Mouse (Mus musculus) liver, embryonic 16.5 days (tissue): Measurements from ENCODE around the gene Cdh10. TPM values are rescaled to one million over a fixed set of nuclear protein-coding genes. Genes with fewer than 3 reads are reported as not detected.

Source experiments
- ATAC-seq: fragments of 200-750 bp; cut with Nextera tagmentation; 2 replicates; pipeline ENCODE4 v1.8.0; 2017; ENCODE audit warnings: low read depth, mild to moderate bottlenecking, moderate number of reproducible peaks, moderate library complexity
- H3K27ac ChIP-seq: fragments of 300-500 bp; sonication (generic); 2 replicates; pipeline ENCODE4 v1.5.1; 2014; ENCODE audit warnings: mild to moderate bottlenecking, low read length
- H3K27me3 ChIP-seq: fragments of 300-500 bp; sonication (generic); 2 replicates; pipeline ENCODE4 v1.6.1; 2014; ENCODE audit warnings: low read depth, low read length, mixed read lengths; ENCODE audit not compliant: control insufficient read depth, insufficient read depth
- H3K36me3 ChIP-seq: fragments of 300-500 bp; sonication (generic); 2 replicates; pipeline ENCODE4 v1.6.1; 2014; ENCODE audit warnings: mild to moderate bottlenecking; ENCODE audit not compliant: control insufficient read depth, insufficient read depth
- H3K4me1 ChIP-seq: fragments of 300-500 bp; sonication (generic); 2 replicates; pipeline ENCODE4 v1.6.1; 2014; ENCODE audit warnings: low read depth, low read length, mixed read lengths; ENCODE audit not compliant: control insufficient read depth
- H3K4me2 ChIP-seq: fragments of 300-500 bp; sonication (generic); 2 replicates; pipeline ENCODE4 v1.6.1; 2014; ENCODE audit warnings: low read depth, low read length, mixed read lengths
- H3K4me3 ChIP-seq: fragments of 300-500 bp; sonication (generic); 2 replicates; pipeline ENCODE4 v1.5.1; 2014; ENCODE audit warnings: low read depth, mild to moderate bottlenecking, low read length
- H3K9ac ChIP-seq: fragments of 300-500 bp; sonication (generic); 2 replicates; pipeline ENCODE4 v1.6.1; 2014; ENCODE audit warnings: low read depth, low read length
- H3K9me3 ChIP-seq: fragments of 300-500 bp; sonication (generic); replicated peaks from 2 replicates; pipeline ENCODE4 v1.6.1; 2016; ENCODE audit warnings: low read length; ENCODE audit not compliant: control insufficient read depth
- WGBS: fragments of 180-500 bp; shearing (Covaris S2); extraction: QIAGEN DNeasy Blood & Tissue Kit; methylation state at CpG from one replicate; pipeline ENCODE4 v1.1.7; 2014; ENCODE audit not compliant: insufficient replicate concordance; 5-methylcytosine and 5-hydroxymethylcytosine counted together
- polyA plus RNA-seq: library from polyadenylated mRNA; unstranded; fragments of >200 nt; fragmentation: Nextera tagmentation; extraction: Ambion mirVana; gene quantifications from 2 replicates; pipeline ENCODE4 v1.2.1, GENCODE M21; 2015

The Cdh10 gene
- polyA plus RNA-seq, 1 experiment from 2014 or later = not detected

- ATAC-seq = no peak
- Histone ChIP-seq H3K9me3 (no peaks in the 10 kb centered on the region), H3K4me3 (no peak overlapping the region), H3K9ac (no peak overlapping the region), H3K4me1 (no peaks in the 10 kb centered on the region), H3K27ac (no peak overlapping the region), H3K36me3 (no peaks in the 10 kb centered on the region), H3K27me3 (no peaks in the 10 kb centered on the region), H3K4me2 (no peak overlapping the region)
- WGBS = 48% methylated on average over 3 of the region's 3 CpGs
Measured at GRCm38 (mm10) chr15:19032983-19033382, 214.2 kb downstream of the Cdh10 start.

- no peak overlapping the region for H3K4me3 ChIP-seq
- no peaks in the 10 kb centered on the region for H3K36me3 ChIP-seq
- H3K4me2 ChIP-seq = no peak overlapping the region
- no peaks in the 10 kb centered on the region for H3K4me1 ChIP-seq
- H3K9ac ChIP-seq = no peak overlapping the region
- H3K27ac ChIP-seq = no peak overlapping the region
- no peaks in the 10 kb centered on the region for H3K27me3 ChIP-seq
- no peaks in the 10 kb centered on the region for H3K9me3 ChIP-seq
- ATAC-seq = no peak
- 52% methylated on average over 1 of the region's 1 CpGs for WGBS
Measured at GRCm38 (mm10) chr15:19040077-19040476, 221.3 kb downstream of the Cdh10 start.
